Comparison of ENCODE assay signal across 12 mouse cellular contexts in genomic region chr7:89748415-89748814, GRCm38 (mm10).
DNase-seq lines count a peak whose midpoint lies in the region; ATAC-seq lines count a peak whose summit lies in the region.
"Had no signal": no experiment of that assay in that cellular context is flagged by ENCODE, and none has a peak within 500 bp of the region (broad histone marks: within the 10 kb centered on the region; RNA-seq: fewer than 3 reads in every experiment).

No protein-coding gene starts in this region.

- DNase-seq in adrenal gland, postnatal 10 days, result peak; percentile 48
- DNase-seq in adrenal gland, adult 18-20 months (ENCODE audit: low spot score in 2 of 2), result no peak
- no peak for DNase-seq in hindbrain, embryonic 14.5 days (ENCODE audit: low spot score)
- no peak for DNase-seq in midbrain, embryonic 11.5 days (ENCODE audit: low spot score, missing footprints)
- peak; percentile 28 for DNase-seq in lung, postnatal 14 days
- no peak for DNase-seq in right cerebral cortex, adult 18-20 months

- ATAC-seq in hindbrain, embryonic 16.5 days, result peak; percentile 63
- ATAC-seq in hindbrain, embryonic 14.5 days (ENCODE audit: low FRiP score), result no peak
- ATAC-seq in midbrain, embryonic 15.5 days (replicated peaks), result no peak; the same call in 1 of the 2 replicates
- no peak for ATAC-seq in midbrain, embryonic 11.5 days (ENCODE audit: low FRiP score)
- ATAC-seq: Patski had no signal

- no peaks in the 10 kb centered on the region; the same call in 1 of the 2 replicates for H3K4me1 ChIP-seq in hindbrain, embryonic 16.5 days (ENCODE audit: control insufficient read depth, insufficient read depth, low read depth, low read length)
- no peaks in the 10 kb centered on the region for H3K4me1 ChIP-seq in hindbrain, embryonic 14.5 days (replicated peaks; ENCODE audit: control insufficient read depth, insufficient read depth, low read length)
- peaks cover 3% of the 10 kb centered on the region; the same call in 1 of the 2 replicates for H3K4me1 ChIP-seq in midbrain, embryonic 15.5 days
- no peaks in the 10 kb centered on the region for H3K4me1 ChIP-seq in midbrain, embryonic 11.5 days (ENCODE audit: control insufficient read depth, insufficient read depth, low read length)
- H3K4me1 ChIP-seq: embryonic facial prominence, embryonic 15.5 days had no signal

- no peak overlapping the region for H3K9ac ChIP-seq in hindbrain, embryonic 16.5 days (ENCODE audit: low read depth, low read length)
- H3K9ac ChIP-seq in hindbrain, embryonic 14.5 days, result no peak overlapping the region
- H3K9ac ChIP-seq in midbrain, embryonic 15.5 days, result no peak overlapping the region
- no peak overlapping the region for H3K9ac ChIP-seq in midbrain, embryonic 11.5 days (ENCODE audit: low read length)
- H3K9ac ChIP-seq: embryonic facial prominence, embryonic 15.5 days; neural tube, embryonic 12.5 days had no signal

- no peak overlapping the region for H3K27ac ChIP-seq in hindbrain, embryonic 16.5 days (ENCODE audit: low read depth, low read length)
- no peak overlapping the region for H3K27ac ChIP-seq in hindbrain, embryonic 14.5 days
- H3K27ac ChIP-seq in midbrain, embryonic 15.5 days, result 0 out of 2 replicates have a peak overlapping the region, but pooled peaks have one; percentile 29
- H3K27ac ChIP-seq in midbrain, embryonic 11.5 days (ENCODE audit: low read depth, low read length), result no peak overlapping the region
- H3K27ac ChIP-seq: embryonic facial prominence, embryonic 15.5 days; macrophage; neural tube, embryonic 12.5 days had no signal

- H3K9me3 ChIP-seq in hindbrain, embryonic 16.5 days (ENCODE audit: control insufficient read depth, low read length), result no peaks in the 10 kb centered on the region
- no peaks in the 10 kb centered on the region for H3K9me3 ChIP-seq in hindbrain, embryonic 14.5 days (ENCODE audit: control insufficient read depth, low read length)
- no peaks in the 10 kb centered on the region for H3K9me3 ChIP-seq in midbrain, embryonic 15.5 days
- no peaks in the 10 kb centered on the region for H3K9me3 ChIP-seq in midbrain, embryonic 11.5 days (ENCODE audit: control insufficient read depth, low read length)
- H3K9me3 ChIP-seq: embryonic facial prominence, embryonic 15.5 days; neural tube, embryonic 12.5 days had no signal

- WGBS in hindbrain, embryonic 16.5 days, result 37% methylated on average over 7 of the region's 7 CpGs
- whole genome bisulfite sequencing in hindbrain, embryonic 14.5 days, result 52% methylated on average over 7 of the region's 7 CpGs
- WGBS in midbrain, embryonic 15.5 days, result 38% methylated on average over 7 of the region's 7 CpGs
- WGBS in midbrain, embryonic 11.5 days, result 86% methylated on average over 7 of the region's 7 CpGs

- H3K4me3 ChIP-seq in hindbrain, embryonic 16.5 days (ENCODE audit: low read length), result no peak overlapping the region
- H3K4me3 ChIP-seq in hindbrain, embryonic 14.5 days (replicated peaks; ENCODE audit: low read length), result no peak overlapping the region
- no peak overlapping the region for H3K4me3 ChIP-seq in midbrain, embryonic 15.5 days
- no peak overlapping the region for H3K4me3 ChIP-seq in midbrain, embryonic 11.5 days (ENCODE audit: low read depth, low read length)
- H3K4me3 ChIP-seq: embryonic facial prominence, embryonic 15.5 days; neural tube, embryonic 12.5 days had no signal

- no peaks in the 10 kb centered on the region for H3K27me3 ChIP-seq in hindbrain, embryonic 16.5 days (replicated peaks; ENCODE audit: control insufficient read depth, insufficient read depth, low read length)
- H3K27me3 ChIP-seq in hindbrain, embryonic 14.5 days (ENCODE audit: control insufficient read depth, insufficient read depth, low read length), result no peaks in the 10 kb centered on the region
- H3K27me3 ChIP-seq in midbrain, embryonic 15.5 days (replicated peaks), result no peaks in the 10 kb centered on the region
- no peaks in the 10 kb centered on the region for H3K27me3 ChIP-seq in midbrain, embryonic 11.5 days (ENCODE audit: control insufficient read depth, insufficient read depth, low read length)
- H3K27me3 ChIP-seq: embryonic facial prominence, embryonic 15.5 days; neural tube, embryonic 12.5 days; Patski had no signal

- H3K4me2 ChIP-seq in hindbrain, embryonic 16.5 days (ENCODE audit: low read length), result no peak overlapping the region
- no peak overlapping the region for H3K4me2 ChIP-seq in hindbrain, embryonic 14.5 days (replicated peaks)
- H3K4me2 ChIP-seq in midbrain, embryonic 15.5 days, result no peak overlapping the region
- no peak overlapping the region for H3K4me2 ChIP-seq in midbrain, embryonic 11.5 days
- H3K4me2 ChIP-seq: embryonic facial prominence, embryonic 15.5 days; neural tube, embryonic 12.5 days had no signal

- H3K36me3 ChIP-seq in hindbrain, embryonic 16.5 days (ENCODE audit: control insufficient read depth, insufficient read depth, low read length), result no peaks in the 10 kb centered on the region
- H3K36me3 ChIP-seq in hindbrain, embryonic 14.5 days (replicated peaks; ENCODE audit: control insufficient read depth, insufficient read depth), result no peaks in the 10 kb centered on the region
- no peaks in the 10 kb centered on the region for H3K36me3 ChIP-seq in midbrain, embryonic 15.5 days (replicated peaks)
- H3K36me3 ChIP-seq in midbrain, embryonic 11.5 days (ENCODE audit: control insufficient read depth, insufficient read depth, low read length), result no peaks in the 10 kb centered on the region
- H3K36me3 ChIP-seq: embryonic facial prominence, embryonic 15.5 days; neural tube, embryonic 12.5 days had no signal

Comparison
In these comparisons a context has a peak if more than half of its experiments do, and no peak if none do; other contexts are left out.
1. DNase-seq: peak in adrenal gland, postnatal 10 days (single experiment) and lung, postnatal 14 days (single experiment); none in adrenal gland, adult 18-20 months (0 of 2), hindbrain, embryonic 14.5 days (single experiment), midbrain, embryonic 11.5 days (single experiment) and right cerebral cortex, adult 18-20 months (single experiment).